Mouse (Mus musculus) CH12.LX (cell line): ENCODE results near the gene Gpr19. TPM values are rescaled to one million over a fixed set of nuclear protein-coding genes. Genes with fewer than 3 reads are reported as not detected.

Experiments
- DNase-seq: peaks from one replicate; pipeline ENCODE4 v3.0.0-alpha.2; 2013; ENCODE audit errors: extremely low read depth
- H3K27ac ChIP-seq: 2 replicates; pipeline ENCODE4 v1.5.1; 2012; ENCODE audit warnings: low read depth, mild to moderate bottlenecking, control low read depth, moderate library complexity; ENCODE audit not compliant: insufficient read depth
- H3K27me3 ChIP-seq: replicated peaks from 2 replicates; pipeline ENCODE3; 2012; ENCODE audit warnings: inconsistent platforms
- H3K36me3 ChIP-seq, 2 experiments: replicated peaks in 1 of 2; 2 replicates each; pipeline versions ENCODE3 to v1.6.1; 2012; ENCODE audit warnings: inconsistent platforms in 1 of 2, low read length in 1 of 2, mild to moderate bottlenecking in 1 of 2, mixed read lengths in 1 of 2, moderate library complexity in 1 of 2; ENCODE audit not compliant: control insufficient read depth in 1 of 2, insufficient read depth in 1 of 2
- H3K4me1 ChIP-seq, 2 experiments: 2 replicates each; pipeline ENCODE4 v1.6.1; 2012; ENCODE audit warnings: inconsistent platforms in 1 of 2, moderate library complexity in 1 of 2; ENCODE audit not compliant: insufficient read depth in 2 of 2, control insufficient read depth in 1 of 2
- H3K4me2 ChIP-seq: 2 replicates; pipeline ENCODE4 v1.6.1; 2012; ENCODE audit warnings: low read depth, mild to moderate bottlenecking, control low read depth; ENCODE audit not compliant: poor library complexity, insufficient read depth, severe bottlenecking
- H3K4me3 ChIP-seq, 3 experiments: fragments of 150-350 bp in 1 of 3; sonication (generic) in 1 of 3; replicated peaks in 1 of 3; 2 replicates each; pipeline versions ENCODE3 to v1.5.1; 2011 to 2012; ENCODE audit warnings: low read depth in 2 of 3, low read length in 2 of 3, mild to moderate bottlenecking in 2 of 3, moderate library complexity in 2 of 3, control low read depth in 1 of 3, improper control_type of control experiment in 1 of 3, inconsistent platforms in 1 of 3, mixed read lengths in 1 of 3; ENCODE audit not compliant: poor library complexity in 1 of 3
- H3K79me2 ChIP-seq: replicated peaks from 2 replicates; pipeline ENCODE4 v1.6.1; 2012; ENCODE audit warnings: mild to moderate bottlenecking, moderate library complexity; ENCODE audit not compliant: control insufficient read depth, poor library complexity, insufficient read depth, severe bottlenecking; ENCODE audit errors: extremely low read depth
- H3K9ac ChIP-seq: 2 replicates; pipeline ENCODE4 v1.6.1; 2012; ENCODE audit warnings: low read depth, mild to moderate bottlenecking, control low read depth, moderate library complexity; ENCODE audit not compliant: insufficient read depth
- H3K9me3 ChIP-seq: replicated peaks from 2 replicates; pipeline ENCODE3; 2012; ENCODE audit warnings: low read length, inconsistent platforms, mixed read lengths
- CHD1 ChIP-seq: IDR thresholded peaks from 2 replicates; pipeline ENCODE4 v1.6.1; 2012; ENCODE audit warnings: low read depth, low read length, improper control_type of control experiment, inconsistent platforms
- CHD2 ChIP-seq: IDR thresholded peaks from 2 replicates; pipeline ENCODE4 v1.6.1; 2011; ENCODE audit warnings: low read length, improper control_type of control experiment
- CTCF ChIP-seq, 2 experiments: IDR thresholded peaks in 1 of 2; conservative IDR thresholded peaks in 1 of 2; 2 replicates each; pipeline ENCODE4 v1.5.1; 2011 to 2012; ENCODE audit warnings: low read depth in 2 of 2, low read length in 2 of 2, improper control_type of control experiment in 1 of 2, inconsistent platforms in 1 of 2, mild to moderate bottlenecking in 1 of 2, moderate library complexity in 1 of 2
- ELF1 ChIP-seq: IDR thresholded peaks from 2 replicates; pipeline ENCODE4 v1.6.1; 2014; ENCODE audit warnings: low read depth, mild to moderate bottlenecking, inconsistent platforms, low read length, improper control_type of control experiment
- ETS1 ChIP-seq: conservative IDR thresholded peaks from 2 replicates; pipeline ENCODE4 v1.6.1; 2012; ENCODE audit warnings: low read depth, mild to moderate bottlenecking, inconsistent platforms, low read length, improper control_type of control experiment, moderate library complexity
- GABPA ChIP-seq: IDR thresholded peaks from 2 replicates; pipeline ENCODE4 v1.6.1; 2012; ENCODE audit warnings: low read depth, low read length, improper control_type of control experiment, inconsistent platforms; ENCODE audit not compliant: insufficient replicate concordance
- IRF4 ChIP-seq: IDR thresholded peaks from 2 replicates; pipeline ENCODE4 v1.6.1; 2014; ENCODE audit warnings: low read depth, mild to moderate bottlenecking, inconsistent platforms, low read length, improper control_type of control experiment
- JUN ChIP-seq: IDR thresholded peaks from 2 replicates; pipeline ENCODE4 v1.6.1; 2011; ENCODE audit warnings: low read depth, mild to moderate bottlenecking, low read length, improper control_type of control experiment, moderate library complexity; ENCODE audit not compliant: insufficient read depth
- JUND ChIP-seq: conservative IDR thresholded peaks from 2 replicates; pipeline ENCODE4 v1.6.1; 2011; ENCODE audit warnings: low read depth, low read length, improper control_type of control experiment
- MAFK ChIP-seq: IDR thresholded peaks from 2 replicates; pipeline ENCODE4 v1.6.1; 2011; ENCODE audit warnings: low read length, improper control_type of control experiment; ENCODE audit not compliant: insufficient replicate concordance
- MAX ChIP-seq: IDR thresholded peaks from 2 replicates; pipeline ENCODE4 v1.6.1; 2011; ENCODE audit warnings: low read length, improper control_type of control experiment
- MEF2A ChIP-seq: IDR thresholded peaks from 2 replicates; pipeline ENCODE4 v1.6.1; 2014; ENCODE audit warnings: low read depth, mild to moderate bottlenecking, inconsistent platforms, low read length, improper control_type of control experiment, borderline replicate concordance
- MYC ChIP-seq: IDR thresholded peaks from 2 replicates; pipeline ENCODE4 v1.6.1; 2011; ENCODE audit warnings: low read depth, mild to moderate bottlenecking, improper control_type of control experiment, low read length
- NELFE ChIP-seq: IDR thresholded peaks from 2 replicates; pipeline ENCODE4 v1.6.1; 2011; ENCODE audit warnings: low read depth, low read length, improper control_type of control experiment
- POLR2A ChIP-seq: IDR thresholded peaks from 2 replicates; pipeline ENCODE4 v1.6.1; 2011; ENCODE audit warnings: low read depth, mild to moderate bottlenecking, improper control_type of control experiment, low read length
- POLR2AphosphoS2 ChIP-seq: IDR thresholded peaks from 2 replicates; pipeline ENCODE4 v1.6.1; 2011; ENCODE audit warnings: low read depth, low read length, improper control_type of control experiment
- RAD21 ChIP-seq: IDR thresholded peaks from 2 replicates; pipeline ENCODE4 v1.6.1; 2011; ENCODE audit warnings: low read depth, mild to moderate bottlenecking, low read length, improper control_type of control experiment, moderate library complexity
- SIN3A ChIP-seq: IDR thresholded peaks from 2 replicates; pipeline ENCODE4 v1.6.1; 2012; ENCODE audit warnings: low read length, improper control_type of control experiment, inconsistent platforms
- TBP ChIP-seq: conservative IDR thresholded peaks from 2 replicates; pipeline ENCODE4 v1.6.1; 2011; ENCODE audit warnings: low read depth, low read length, improper control_type of control experiment
- TCF12 ChIP-seq: IDR thresholded peaks from 2 replicates; pipeline ENCODE4 v1.6.1; 2014; ENCODE audit warnings: low read depth, mild to moderate bottlenecking, inconsistent platforms, low read length, improper control_type of control experiment
- UBTF ChIP-seq: IDR thresholded peaks from 2 replicates; pipeline ENCODE4 v1.6.1; 2012; ENCODE audit warnings: low read depth, mild to moderate bottlenecking, inconsistent platforms, low read length, improper control_type of control experiment, moderate library complexity
- ZC3H11A ChIP-seq: IDR thresholded peaks from 2 replicates; pipeline ENCODE4 v1.6.1; 2012; ENCODE audit warnings: low read depth, mild to moderate bottlenecking, inconsistent platforms, low read length, improper control_type of control experiment
- ZNF384 ChIP-seq: IDR thresholded peaks from 2 replicates; pipeline ENCODE4 v1.6.1; 2012; ENCODE audit warnings: low read depth, low read length, improper control_type of control experiment, inconsistent platforms
- dilution Hi-C: fragments of 300-500 bp; cut with MboI; formaldehyde crosslinking; loops from 2 replicates; pipeline ENCODE4 v1.14.3; 2020; ENCODE audit warnings: low sequenced_read_pairs; ENCODE audit not compliant: extremely low pct_unique_long_range_greater_than_20kb, extremely low pct_ligation_motif_present
- in situ Hi-C: fragments of 300-500 bp; cut with MboI; formaldehyde crosslinking; loops from 3 replicates; pipeline ENCODE4 v1.14.3; 2019; ENCODE audit warnings: low sequenced_read_pairs, low pct_ligation_motif_present, low pct_unique_long_range_greater_than_20kb, mixed read lengths
- polyA plus RNA-seq: library from polyadenylated mRNA; unstranded; fragments of >175 nt; gene quantifications from 2 replicates; pipeline ENCODE4 v1.2.1, GENCODE M21; 2012; ENCODE audit warnings: low read depth; ENCODE audit not compliant: insufficient read length
- total RNA-seq, 2 experiments: library from RNA; depleted of rRNA; stranded (reverse); fragments of 300-350 nt in 1 of 2; fragments of >200 nt in 1 of 2; gene quantifications; 2 replicates each; pipeline ENCODE4 v1.2.3; 2012 to 2014

Gpr19 gene
- total and polyA plus RNA-seq, 3 experiments, result 4.8 to 7.5 (median 5.2) TPM

DNA sequence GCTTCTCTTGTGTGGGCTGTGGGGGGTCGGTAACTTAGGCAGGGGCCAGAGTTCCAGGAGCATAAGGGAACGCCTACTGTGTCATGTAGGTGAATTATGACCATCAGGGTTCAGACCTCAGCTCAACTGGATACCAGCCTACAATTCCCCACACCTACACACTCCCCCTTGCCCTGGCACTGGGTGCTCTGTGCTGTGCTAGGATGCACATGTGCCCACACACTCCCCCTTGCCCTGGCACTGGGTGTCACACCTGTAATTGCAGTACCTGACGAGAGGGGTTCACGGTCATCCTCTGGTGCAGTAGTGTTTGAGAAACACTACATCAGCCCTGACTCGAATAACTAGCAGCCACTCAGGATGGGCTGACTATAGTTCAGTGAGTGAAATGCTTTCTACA lies 43.6 kb downstream of the Gpr19 start:
- Histone ChIP-seq H3K9me3 (no peaks in the 10 kb centered on the region), H3K9ac (no peak overlapping the region), H3K4me1 (peaks cover 10 to 26% of the 10 kb centered on the region in 2 experiments), H3K27me3 (no peaks in the 10 kb centered on the region), H3K36me3 (peaks cover 4 to 10% of the 10 kb centered on the region in 2 experiments), H3K4me3 (no peak overlapping the region), H3K79me2 (no peaks in the 10 kb centered on the region), H3K27ac (no peak overlapping the region), H3K4me2 (no peak overlapping the region)
- TF ChIP-seq JUND (no peak), CHD2 (no peak), ELF1 (no peak), MEF2A (no peak), CTCF (conservative IDR thresholded peaks at IDR 0.05 in 1 of 2, IDR thresholded peaks at IDR 0.05 in 1 of 2; ENCODE audit: low read depth in 2 of 2, low read length in 2 of 2) (no peak), IRF4 (no peak), POLR2A (no peak), MAFK (no peak), GABPA (no peak), MYC (no peak), NELFE (no peak), TCF12 (no peak), MAX (no peak), SIN3A (no peak), TBP (no peak), CHD1 (no peak), ZNF384 (no peak)
- dilution Hi-C loops, result no loop called here
- in situ Hi-C loops, result loop anchor here (25.0 kb wide), 1 partner anchor 417 kb away; no protein-coding TSS in a partner anchor
- DNase-seq, result no peak

DNA sequence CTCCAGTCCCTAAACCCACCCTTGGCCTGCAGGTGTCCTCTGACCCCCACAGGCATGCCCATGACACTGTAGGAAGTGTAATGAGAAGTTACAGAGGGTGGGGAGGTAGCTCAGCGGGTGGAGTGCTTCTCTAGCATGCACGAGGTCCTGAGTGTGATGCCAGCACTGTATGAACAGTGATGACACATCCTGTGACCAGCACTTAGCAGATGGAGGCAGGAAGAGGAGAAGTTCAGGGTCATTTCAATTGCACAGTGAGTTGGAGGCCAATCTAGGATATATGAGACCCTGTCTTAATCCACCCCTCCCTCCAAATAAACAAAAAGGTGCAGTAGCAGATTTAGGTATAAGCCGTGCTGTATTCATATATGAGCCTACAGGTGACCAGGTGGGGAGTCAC lies 48.4 kb downstream of the Gpr19 start:
- peaks cover 0 to 2% of the 10 kb centered on the region in 2 experiments for H3K36me3 ChIP-seq
- H3K27me3 ChIP-seq, result no peaks in the 10 kb centered on the region
- H3K79me2 ChIP-seq, result no peaks in the 10 kb centered on the region
- H3K27ac ChIP-seq, result no peak overlapping the region
- peaks cover 10 to 41% of the 10 kb centered on the region in 2 experiments for H3K4me1 ChIP-seq
- no peak overlapping the region for H3K4me2 ChIP-seq
- no peak overlapping the region for H3K4me3 ChIP-seq
- TF ChIP-seq ZNF384 (no peak), IRF4 (no peak), ETS1 (no peak), ZC3H11A (no peak), UBTF (no peak), POLR2AphosphoS2 (no peak), JUN (no peak), RAD21 (no peak)
- H3K9ac ChIP-seq, result no peak overlapping the region
- dilution Hi-C loops (no loop called here), in situ Hi-C loops (loop anchor here (25.0 kb wide), 1 partner anchor 413 kb away; no protein-coding TSS in a partner anchor)
- no peaks in the 10 kb centered on the region for H3K9me3 ChIP-seq
- DNase-seq, result no peak
